In genomic region chr7:64057873-64058272, GRCm38 (mm10) we compare ENCODE assay signal across 7 mouse cellular contexts.
DNase-seq lines count a peak whose midpoint lies in the region; ATAC-seq and TF ChIP-seq lines count a peak whose summit lies in the region.

No protein-coding gene starts in this region.

- no peaks in the 10 kb centered on the region for H3K36me3 ChIP-seq in ES-Bruce4 (ENCODE audit: control insufficient read depth, insufficient read depth, low read length, poor library complexity, severe bottlenecking)
- H3K36me3 ChIP-seq in forebrain, embryonic 16.5 days (ENCODE audit: control insufficient read depth, insufficient read depth), result no peaks in the 10 kb centered on the region
- no peaks in the 10 kb centered on the region for H3K36me3 ChIP-seq in intestine, embryonic 16.5 days (ENCODE audit: control insufficient read depth, insufficient read depth, low read length)
- H3K36me3 ChIP-seq in midbrain, embryonic 14.5 days (ENCODE audit: control insufficient read depth, insufficient read depth, low read length), result no peaks in the 10 kb centered on the region

- no peak for TF ChIP-seq POLR2A in ES-Bruce4 (IDR thresholded peaks at IDR 0.05; ENCODE audit: insufficient read depth, low read length)

- H3K27me3 ChIP-seq in ES-Bruce4 (ENCODE audit: control insufficient read depth, insufficient read depth, low read length, poor library complexity, severe bottlenecking), result no peaks in the 10 kb centered on the region
- H3K27me3 ChIP-seq in forebrain, embryonic 16.5 days (replicated peaks; ENCODE audit: control insufficient read depth, insufficient read depth, low read length), result no peaks in the 10 kb centered on the region
- H3K27me3 ChIP-seq in intestine, embryonic 16.5 days (replicated peaks; ENCODE audit: control insufficient read depth, insufficient read depth, low read length), result no peaks in the 10 kb centered on the region
- no peaks in the 10 kb centered on the region for H3K27me3 ChIP-seq in midbrain, embryonic 14.5 days (ENCODE audit: control insufficient read depth, insufficient read depth, low read length)

- no peak for TF ChIP-seq EP300 in ES-Bruce4 (IDR thresholded peaks at IDR 0.05; ENCODE audit: insufficient read depth, low read depth, low read length)

- WGBS in forebrain, embryonic 16.5 days, result 59% methylated on average over 4 of the region's 4 CpGs
- WGBS in intestine, embryonic 16.5 days, result 35% methylated on average over 4 of the region's 4 CpGs
- WGBS in midbrain, embryonic 14.5 days, result 59% methylated on average over 4 of the region's 4 CpGs

- peaks cover 8% of the 10 kb centered on the region for H3K4me1 ChIP-seq in ES-Bruce4 (ENCODE audit: control insufficient read depth, insufficient read depth, low read length)
- no peaks in the 10 kb centered on the region for H3K4me1 ChIP-seq in forebrain, embryonic 16.5 days (replicated peaks; ENCODE audit: control insufficient read depth, insufficient read depth, low read length)
- peaks cover 7% of the 10 kb centered on the region; the same call in 1 of the 2 replicates for H3K4me1 ChIP-seq in intestine, embryonic 16.5 days (ENCODE audit: control insufficient read depth, insufficient read depth, low read length)
- no peaks in the 10 kb centered on the region for H3K4me1 ChIP-seq in midbrain, embryonic 14.5 days (ENCODE audit: control insufficient read depth, insufficient read depth, low read length)

- H3K9me3 ChIP-seq in ES-Bruce4 (replicated peaks; ENCODE audit: control insufficient read depth, insufficient read depth, low read length, poor library complexity, severe bottlenecking), result no peaks in the 10 kb centered on the region
- H3K9me3 ChIP-seq in forebrain, embryonic 16.5 days (ENCODE audit: control insufficient read depth, low read length), result no peaks in the 10 kb centered on the region
- H3K9me3 ChIP-seq in intestine, embryonic 16.5 days (ENCODE audit: control insufficient read depth, low read length), result no peaks in the 10 kb centered on the region
- no peaks in the 10 kb centered on the region for H3K9me3 ChIP-seq in midbrain, embryonic 14.5 days (ENCODE audit: control insufficient read depth, low read length)

- H3K4me2 ChIP-seq in forebrain, embryonic 16.5 days (ENCODE audit: low read length), result no peak overlapping the region
- no peak overlapping the region for H3K4me2 ChIP-seq in intestine, embryonic 16.5 days (ENCODE audit: low read depth, low read length)
- H3K4me2 ChIP-seq in midbrain, embryonic 14.5 days (ENCODE audit: low read length), result no peak overlapping the region

- peak; percentile 60; the same call in 1 of the 2 replicates for ATAC-seq in forebrain, embryonic 16.5 days
- peak; percentile 99 for ATAC-seq in intestine, embryonic 16.5 days
- no peak for ATAC-seq in midbrain, embryonic 14.5 days (ENCODE audit: low FRiP score, low TSS enrichment)

- peak; percentile 75 for DNase-seq in CD4-positive, CD25-positive, alpha-beta regulatory T cell, adult 2 months (ENCODE audit: low read depth, low spot score)
- peak; percentile 22 for DNase-seq in midbrain, embryonic 14.5 days
- no peak for DNase-seq in left cerebral cortex, adult 18-20 months (ENCODE audit: low spot score in 2 of 2)
- DNase-seq in gastrocnemius, postnatal 25 days, result no peak

- no peak overlapping the region for H3K9ac ChIP-seq in ES-Bruce4 (ENCODE audit: low read depth, poor library complexity, severe bottlenecking)
- no peak overlapping the region for H3K9ac ChIP-seq in forebrain, embryonic 16.5 days (replicated peaks; ENCODE audit: low read depth, low read length)
- peak overlapping the region; percentile 48; the same call in 1 of the 2 replicates for H3K9ac ChIP-seq in intestine, embryonic 16.5 days (ENCODE audit: low read depth, low read length)
- H3K9ac ChIP-seq in midbrain, embryonic 14.5 days (replicated peaks; ENCODE audit: low read length), result no peak overlapping the region

- peak overlapping the region; percentile 50; the same call in 1 of the 2 replicates for H3K27ac ChIP-seq in ES-Bruce4 (ENCODE audit: insufficient read depth, low read length)
- H3K27ac ChIP-seq in forebrain, embryonic 16.5 days (ENCODE audit: low read length), result no peak overlapping the region
- H3K27ac ChIP-seq in intestine, embryonic 16.5 days (ENCODE audit: low read length), result peak overlapping the region; percentile 26; the same call in 1 of the 2 replicates
- H3K27ac ChIP-seq in midbrain, embryonic 14.5 days (replicated peaks; ENCODE audit: low read depth, low read length), result no peak overlapping the region

- 0 out of 2 replicates have a peak overlapping the region, but pooled peaks have one; percentile 8 for H3K4me3 ChIP-seq in ES-Bruce4 (ENCODE audit: low read depth, low read length)
- no peak overlapping the region for H3K4me3 ChIP-seq in forebrain, embryonic 16.5 days (replicated peaks; ENCODE audit: low read length)
- H3K4me3 ChIP-seq in intestine, embryonic 16.5 days (ENCODE audit: low read length), result no peak overlapping the region
- H3K4me3 ChIP-seq in midbrain, embryonic 14.5 days (replicated peaks; ENCODE audit: low read depth, low read length), result no peak overlapping the region

- peak; percentile 26 for TF ChIP-seq CTCF in ES-Bruce4 (IDR thresholded peaks at IDR 0.05; ENCODE audit: low read depth, low read length)

Comparison
In these comparisons a context has a peak if more than half of its experiments do, and no peak if none do; other contexts are left out.
1. DNase-seq: peak in CD4-positive, CD25-positive, alpha-beta regulatory T cell, adult 2 months (single experiment) and midbrain, embryonic 14.5 days (single experiment); none in left cerebral cortex, adult 18-20 months (0 of 2) and gastrocnemius, postnatal 25 days (single experiment).
2. H3K27ac ChIP-seq: peak in ES-Bruce4 (single experiment) and intestine, embryonic 16.5 days (single experiment); none in forebrain, embryonic 16.5 days (single experiment) and midbrain, embryonic 14.5 days (single experiment).